Mouse (Mus musculus) MEL (cell line): ENCODE data around the gene Coq8b. TPM values are rescaled to one million over a fixed set of nuclear protein-coding genes. Genes with fewer than 3 reads are reported as not detected.

ENCODE experiments used
- DNase-seq: peaks from one replicate; pipeline ENCODE4 v3.0.0; 2011; ENCODE audit warnings: low read depth, low spot score
- H3K27ac ChIP-seq: 2 replicates; pipeline ENCODE4 v1.5.1; 2012; ENCODE audit warnings: low read depth, mild to moderate bottlenecking, control low read depth, low read length, moderate library complexity; ENCODE audit not compliant: control insufficient read depth
- H3K27me3 ChIP-seq, 2 experiments: fragments of 150-350 bp in 1 of 2; sonication (generic) in 1 of 2; 2 replicates each; pipeline ENCODE4 v1.6.1; 2012; ENCODE audit warnings: low read length in 2 of 2, mild to moderate bottlenecking in 2 of 2, improper control_type of control experiment in 1 of 2, moderate library complexity in 1 of 2; ENCODE audit not compliant: insufficient read depth in 2 of 2, control insufficient read depth in 1 of 2
- H3K36me3 ChIP-seq, 2 experiments: 2 replicates each; pipeline ENCODE4 v1.6.1; 2012 to 2014; ENCODE audit warnings: low read length in 2 of 2, improper control_type of control experiment in 1 of 2, inconsistent platforms in 1 of 2, mild to moderate bottlenecking in 1 of 2; ENCODE audit not compliant: insufficient read depth in 2 of 2, control insufficient read depth in 1 of 2
- H3K4me1 ChIP-seq, 2 experiments: fragments of 150-350 bp in 1 of 2; sonication (generic) in 1 of 2; 2 replicates each; pipeline ENCODE4 v1.6.1; 2012; ENCODE audit warnings: low read length in 2 of 2, improper control_type of control experiment in 1 of 2, mild to moderate bottlenecking in 1 of 2; ENCODE audit not compliant: insufficient read depth in 2 of 2, control insufficient read depth in 1 of 2
- H3K4me3 ChIP-seq, 2 experiments: fragments of 150-350 bp in 1 of 2; sonication (generic) in 1 of 2; 2 replicates each; pipeline ENCODE4 v1.5.1; 2012; ENCODE audit warnings: low read depth in 2 of 2, low read length in 2 of 2, mild to moderate bottlenecking in 2 of 2, moderate library complexity in 2 of 2, control low read depth in 1 of 2, improper control_type of control experiment in 1 of 2; ENCODE audit not compliant: control insufficient read depth in 1 of 2, insufficient read depth in 1 of 2
- H3K79me2 ChIP-seq: 2 replicates; pipeline ENCODE4 v1.6.1; 2012; ENCODE audit warnings: mild to moderate bottlenecking, low read length, moderate library complexity; ENCODE audit not compliant: control insufficient read depth, poor library complexity, insufficient read depth
- H3K9ac ChIP-seq: 2 replicates; pipeline ENCODE4 v1.6.1; 2012; ENCODE audit warnings: low read depth, mild to moderate bottlenecking, control low read depth, low read length, moderate library complexity; ENCODE audit not compliant: control insufficient read depth, poor library complexity, severe bottlenecking
- H3K9me3 ChIP-seq: fragments of 150-350 bp; sonication (generic); replicated peaks from 2 replicates; pipeline ENCODE4 v1.6.1; 2012; ENCODE audit warnings: mild to moderate bottlenecking, low read length, improper control_type of control experiment, moderate library complexity; ENCODE audit not compliant: insufficient read depth
- BHLHE40 ChIP-seq: IDR thresholded peaks from 2 replicates; pipeline ENCODE4 v1.6.1; 2012; ENCODE audit warnings: low read depth, mild to moderate bottlenecking, inconsistent platforms, low read length, improper control_type of control experiment, borderline replicate concordance
- CTCF ChIP-seq, 3 experiments: IDR thresholded peaks in 2 of 3; conservative IDR thresholded peaks in 1 of 3; 2 replicates each; pipeline ENCODE4 v1.5.1; 2011 to 2012; ENCODE audit warnings: low read length in 3 of 3, low read depth in 2 of 3, mild to moderate bottlenecking in 2 of 3, improper control_type of control experiment in 1 of 3, inconsistent platforms in 1 of 3, mixed read lengths in 1 of 3, moderate library complexity in 1 of 3; ENCODE audit not compliant: control insufficient read depth in 1 of 3, insufficient read depth in 1 of 3, poor library complexity in 1 of 3, severe bottlenecking in 1 of 3
- E2F4 ChIP-seq: IDR thresholded peaks from 2 replicates; pipeline ENCODE4 v1.6.1; 2011; ENCODE audit warnings: low read depth, low read length, improper control_type of control experiment, borderline replicate concordance
- ELF1 ChIP-seq: IDR thresholded peaks from 2 replicates; pipeline ENCODE4 v1.6.1; 2014; ENCODE audit warnings: low read depth, mild to moderate bottlenecking, inconsistent platforms, low read length, improper control_type of control experiment, moderate library complexity
- EP300 ChIP-seq, 2 experiments: IDR thresholded peaks; 2 replicates each; pipeline ENCODE4 v1.6.1; 2011; ENCODE audit warnings: improper control_type of control experiment in 2 of 2, low read length in 2 of 2, low read depth in 1 of 2, mild to moderate bottlenecking in 1 of 2
- GATA1 ChIP-seq: IDR thresholded peaks from 2 replicates; pipeline ENCODE4 v1.6.1; 2011; ENCODE audit warnings: low read depth, low read length, improper control_type of control experiment
- MAX ChIP-seq: IDR thresholded peaks from 2 replicates; pipeline ENCODE4 v1.6.1; 2011; ENCODE audit warnings: low read length, improper control_type of control experiment
- MAZ ChIP-seq: IDR thresholded peaks from 2 replicates; pipeline ENCODE4 v1.6.1; 2012; ENCODE audit warnings: low read depth, mild to moderate bottlenecking, inconsistent platforms, low read length, improper control_type of control experiment
- MEF2A ChIP-seq: IDR thresholded peaks from 2 replicates; pipeline ENCODE4 v1.6.1; 2014; ENCODE audit warnings: low read depth, mild to moderate bottlenecking, inconsistent platforms, low read length, improper control_type of control experiment; ENCODE audit not compliant: poor library complexity, insufficient replicate concordance, severe bottlenecking; ENCODE audit errors: extremely low read depth
- POLR2A ChIP-seq, 2 experiments: IDR thresholded peaks; 2 replicates each; pipeline ENCODE4 v1.6.1; 2011 to 2012; ENCODE audit warnings: low read length in 2 of 2, mild to moderate bottlenecking in 2 of 2, control low read depth in 1 of 2, improper control_type of control experiment in 1 of 2, low read depth in 1 of 2, moderate library complexity in 1 of 2; ENCODE audit not compliant: control insufficient read depth in 1 of 2, insufficient read depth in 1 of 2, poor library complexity in 1 of 2
- RAD21 ChIP-seq: IDR thresholded peaks from 2 replicates; pipeline ENCODE4 v1.6.1; 2011; ENCODE audit warnings: mild to moderate bottlenecking, low read depth, low read length, improper control_type of control experiment
- RCOR1 ChIP-seq: IDR thresholded peaks from 2 replicates; pipeline ENCODE4 v1.6.1; 2012; ENCODE audit warnings: low read depth, mild to moderate bottlenecking, inconsistent platforms, low read length, improper control_type of control experiment
- SMC3 ChIP-seq: IDR thresholded peaks from 2 replicates; pipeline ENCODE4 v1.6.1; 2011; ENCODE audit warnings: low read depth, low read length, improper control_type of control experiment
- TAL1 ChIP-seq: IDR thresholded peaks from 2 replicates; pipeline ENCODE4 v1.6.1; 2012; ENCODE audit warnings: mild to moderate bottlenecking, inconsistent platforms, low read length, moderate library complexity, mixed read lengths
- TBP ChIP-seq: IDR thresholded peaks from 2 replicates; pipeline ENCODE4 v1.8.0; 2011; ENCODE audit warnings: low read depth, low read length, improper control_type of control experiment
- UBTF ChIP-seq: IDR thresholded peaks from 2 replicates; pipeline ENCODE4 v1.6.1; 2012; ENCODE audit warnings: low read depth, mild to moderate bottlenecking, inconsistent platforms, low read length, improper control_type of control experiment, moderate library complexity, borderline replicate concordance; ENCODE audit not compliant: insufficient read depth
- USF1 ChIP-seq: IDR thresholded peaks from 2 replicates; pipeline ENCODE4 v1.6.1; 2014; ENCODE audit warnings: low read depth, mild to moderate bottlenecking, inconsistent platforms, low read length, improper control_type of control experiment, moderate library complexity
- ZMIZ1 ChIP-seq: IDR thresholded peaks from 2 replicates; pipeline ENCODE4 v1.6.1; 2012; ENCODE audit warnings: low read depth, mild to moderate bottlenecking, inconsistent platforms, low read length, improper control_type of control experiment, moderate library complexity
- polyA plus RNA-seq, 2 experiments: library from polyadenylated mRNA; stranded (reverse) in 1 of 2; unstranded in 1 of 2; fragments of >175 nt in 1 of 2; fragments of >200 nt in 1 of 2; gene quantifications; 2 replicates each; pipeline versions ENCODE4 v1.2.1 to v1.2.4; 2012; ENCODE audit warnings: low replicate concordance in 2 of 2, low read depth in 1 of 2; ENCODE audit not compliant: insufficient read length in 2 of 2, insufficient read depth in 1 of 2, missing spikeins in 1 of 2
- total RNA-seq: library from RNA; depleted of rRNA; stranded (reverse); fragments of 300-350 nt; gene quantifications from 2 replicates; pipeline ENCODE4 v1.2.3, GENCODE M21; 2012

Gene Coq8b
- total and polyA plus RNA-seq, 3 experiments, result 13.8 to 22.7 TPM; not detected in 1

GRCm38 (mm10) chr7:27271423-27271822, 38.6 kb downstream of the Coq8b start:
- DNase-seq, result peak; percentile 34
- TF ChIP-seq CTCF (IDR thresholded peaks at IDR 0.05 in 2 of 3, conservative IDR thresholded peaks at IDR 0.05 in 1 of 3; ENCODE audit: control insufficient read depth in 1 of 3, insufficient read depth in 1 of 3, low read depth in 2 of 3, low read length in 3 of 3, poor library complexity in 1 of 3, severe bottlenecking in 1 of 3) (peak; percentile 41 to 51 (median 50)), SMC3 (no peak)
- no peak overlapping the region for H3K27ac ChIP-seq

GRCm38 (mm10) chr7:27273739-27274351, 41.0 kb downstream of the Coq8b start:
- Histone ChIP-seq H3K79me2 (no peaks in the 10 kb centered on the region), H3K36me3 (no peaks in the 10 kb centered on the region), H3K27ac (no peak overlapping the region), H3K4me3 (no peak overlapping the region), H3K4me1 (no peaks in the 10 kb centered on the region), H3K9ac (no peak overlapping the region), H3K27me3 (no peaks in the 10 kb centered on the region), H3K9me3 (no peaks in the 10 kb centered on the region)
- TF ChIP-seq CTCF (IDR thresholded peaks at IDR 0.05 in 2 of 3, conservative IDR thresholded peaks at IDR 0.05 in 1 of 3; ENCODE audit: control insufficient read depth in 1 of 3, insufficient read depth in 1 of 3, low read depth in 2 of 3, low read length in 3 of 3, poor library complexity in 1 of 3, severe bottlenecking in 1 of 3), result peak; percentile 6 to 57 (median 36); a peak in 5 of 6 replicates
- TF ChIP-seq RAD21, result no peak
- DNase-seq, result peak; percentile 21

More at GRCm38 (mm10) chr7:27271423-27271822, 38.6 kb downstream of the Coq8b start:
- Histone ChIP-seq H3K27me3 (no peaks in the 10 kb centered on the region), H3K4me3 (no peak overlapping the region), H3K9ac (no peak overlapping the region), H3K9me3 (no peaks in the 10 kb centered on the region), H3K36me3 (no peaks in the 10 kb centered on the region), H3K4me1 (no peaks in the 10 kb centered on the region), H3K79me2 (no peaks in the 10 kb centered on the region)

GRCm38 (mm10) chr7:27274916-27275315, 42.1 kb downstream of the Coq8b start:
- Histone ChIP-seq H3K4me1 (no peaks in the 10 kb centered on the region), H3K4me3 (no peak overlapping the region)

GRCm38 (mm10) chr7:27276021-27276420, 43.2 kb downstream of the Coq8b start:
- H3K27me3 ChIP-seq, result no peaks in the 10 kb centered on the region
- H3K36me3 ChIP-seq, result no peaks in the 10 kb centered on the region
- H3K9me3 ChIP-seq, result no peaks in the 10 kb centered on the region
- TF ChIP-seq ELF1 (no peak), RCOR1 (no peak), EP300 (IDR thresholded peaks at IDR 0.05; ENCODE audit: low read depth in 1 of 2, low read length in 2 of 2) (no peak), UBTF (no peak), BHLHE40 (no peak), TBP (no peak), POLR2A (IDR thresholded peaks at IDR 0.05; ENCODE audit: control insufficient read depth in 1 of 2, insufficient read depth in 1 of 2, low read depth in 1 of 2, low read length in 2 of 2, poor library complexity in 1 of 2) (no peak), MEF2A (no peak), ZMIZ1 (no peak), GATA1 (no peak), MAZ (no peak), E2F4 (no peak), TAL1 (no peak), MAX (no peak)
- no peaks in the 10 kb centered on the region for H3K79me2 ChIP-seq
- H3K4me3 ChIP-seq, result no peak overlapping the region
- no peaks in the 10 kb centered on the region for H3K4me1 ChIP-seq
- peak; percentile 46 for DNase-seq
- no peak overlapping the region for H3K9ac ChIP-seq
- H3K27ac ChIP-seq, result no peak overlapping the region

More at GRCm38 (mm10) chr7:27274916-27275315, 42.1 kb downstream of the Coq8b start:
- Histone ChIP-seq H3K27ac (no peak overlapping the region), H3K36me3 (no peaks in the 10 kb centered on the region), H3K79me2 (no peaks in the 10 kb centered on the region), H3K9me3 (no peaks in the 10 kb centered on the region), H3K27me3 (no peaks in the 10 kb centered on the region), H3K9ac (no peak overlapping the region)
- TF ChIP-seq USF1, result no peak
- no peak for DNase-seq
